8 mouse cellular contexts compared by ENCODE assay signal in genomic region chr11:98933151-98933550, GRCm38 (mm10). TPM values are rescaled to one million over a fixed set of nuclear protein-coding genes. Genes with fewer than 3 reads are reported as not detected.
DNase-seq lines count a peak whose midpoint lies in the region; ATAC-seq and TF ChIP-seq lines count a peak whose summit lies in the region.

No protein-coding gene starts in this region.

- WGBS in heart, embryonic 13.5 days = 37% methylated on average over 9 of the region's 9 CpGs
- 50% methylated on average over 9 of the region's 9 CpGs for WGBS in midbrain, postnatal 0 days
- 29% methylated on average over 9 of the region's 9 CpGs for WGBS in thymus, adult 2 months

- H3K9me3 ChIP-seq in ES-Bruce4 (replicated peaks; ENCODE audit: control insufficient read depth, insufficient read depth, low read length, poor library complexity, severe bottlenecking) = no peaks in the 10 kb centered on the region
- no peaks in the 10 kb centered on the region for H3K9me3 ChIP-seq in heart, embryonic 13.5 days
- no peaks in the 10 kb centered on the region for H3K9me3 ChIP-seq in midbrain, postnatal 0 days (ENCODE audit: low read length)

- TF ChIP-seq CTCF in ES-Bruce4 (IDR thresholded peaks at IDR 0.05; ENCODE audit: low read depth, low read length) = peak; percentile 49
- TF ChIP-seq CTCF in midbrain, postnatal 0 days (IDR thresholded peaks at IDR 0.05) = peak; percentile 53
- 0 out of 2 replicates have a peak, but pooled peaks have one; percentile 52 for TF ChIP-seq CTCF in thymus, adult 2 months (IDR thresholded peaks at IDR 0.05; ENCODE audit: borderline replicate concordance, control insufficient read depth, extremely low read depth, insufficient read depth, low read length, poor library complexity)

- peaks cover 9% of the 10 kb centered on the region for H3K4me1 ChIP-seq in ES-Bruce4 (ENCODE audit: control insufficient read depth, insufficient read depth, low read length)
- H3K4me1 ChIP-seq in heart, embryonic 13.5 days = peaks cover 89% of the 10 kb centered on the region
- H3K4me1 ChIP-seq in midbrain, postnatal 0 days (ENCODE audit: insufficient read depth, low read length) = peaks cover 26% of the 10 kb centered on the region; the same call in 1 of the 2 replicates
- peaks cover 51% of the 10 kb centered on the region for H3K4me1 ChIP-seq in thymus, adult 2 months (replicated peaks; ENCODE audit: control insufficient read depth, insufficient read depth, low read length)

- H3K4me3 ChIP-seq in ES-Bruce4 (ENCODE audit: low read depth, low read length) = no peak overlapping the region
- H3K4me3 ChIP-seq in heart, embryonic 13.5 days = no peak overlapping the region
- H3K4me3 ChIP-seq in midbrain, postnatal 0 days (ENCODE audit: low read depth, low read length) = no peak overlapping the region
- no peak overlapping the region for H3K4me3 ChIP-seq in thymus, adult 2 months (ENCODE audit: control insufficient read depth, insufficient read depth, low read length)

- 0 out of 2 replicates have a peak, but pooled peaks have one; percentile 17 for ATAC-seq in frontal cortex, adult (ENCODE audit: low TSS enrichment)
- ATAC-seq in heart, embryonic 13.5 days (ENCODE audit: extremely low read depth, insufficient number of reproducible peaks, low FRiP score, low TSS enrichment) = no peak
- ATAC-seq in midbrain, postnatal 0 days (ENCODE audit: low FRiP score) = no peak

- H3K27me3 ChIP-seq in ES-Bruce4 (ENCODE audit: control insufficient read depth, insufficient read depth, low read length, poor library complexity, severe bottlenecking) = no peaks in the 10 kb centered on the region
- no peaks in the 10 kb centered on the region; the same call in 1 of the 2 replicates for H3K27me3 ChIP-seq in heart, embryonic 13.5 days (replicated peaks)
- 0 out of 2 replicates have a peak, but pooled peaks cover 3% of the 10 kb centered on the region for H3K27me3 ChIP-seq in midbrain, postnatal 0 days (ENCODE audit: insufficient read depth, low read length)
- no peaks in the 10 kb centered on the region for H3K27me3 ChIP-seq in thymus, adult 2 months (ENCODE audit: control insufficient read depth, insufficient read depth, low read length)

- TF ChIP-seq POLR2A in ES-Bruce4 (IDR thresholded peaks at IDR 0.05; ENCODE audit: insufficient read depth, low read length) = no peak
- no peak for TF ChIP-seq POLR2A in thymus, adult 2 months (IDR thresholded peaks at IDR 0.05; ENCODE audit: control insufficient read depth, extremely low read depth, insufficient read depth, low read length, poor library complexity)

- no peak for TF ChIP-seq EP300 in ES-Bruce4 (IDR thresholded peaks at IDR 0.05; ENCODE audit: insufficient read depth, low read depth, low read length)

- no peak overlapping the region for H3K27ac ChIP-seq in ES-Bruce4 (ENCODE audit: insufficient read depth, low read length)
- H3K27ac ChIP-seq in heart, embryonic 13.5 days (replicated peaks) = peak overlapping the region; percentile 99
- no peak overlapping the region for H3K27ac ChIP-seq in midbrain, postnatal 0 days (ENCODE audit: low read depth, low read length)
- no peak overlapping the region for H3K27ac ChIP-seq in thymus, adult 2 months (ENCODE audit: control insufficient read depth, insufficient read depth, low read length)

- no peaks in the 10 kb centered on the region for H3K36me3 ChIP-seq in ES-Bruce4 (ENCODE audit: control insufficient read depth, insufficient read depth, low read length, poor library complexity, severe bottlenecking)
- peaks cover 17% of the 10 kb centered on the region for H3K36me3 ChIP-seq in heart, embryonic 13.5 days
- H3K36me3 ChIP-seq in midbrain, postnatal 0 days (ENCODE audit: insufficient read depth, low read length) = no peaks in the 10 kb centered on the region
- H3K36me3 ChIP-seq in thymus, adult 2 months (ENCODE audit: control insufficient read depth, insufficient read depth, low read length) = no peaks in the 10 kb centered on the region

- no peak for DNase-seq in frontal cortex, postnatal 25 days (ENCODE audit: low spot score in 2 of 2)
- DNase-seq in cerebellum, postnatal 10 days = peak; percentile 80 to 81
- peak; percentile 82 to 89 for DNase-seq in kidney, postnatal 25 days
- peak; percentile 57 for DNase-seq in midbrain, postnatal 0 days (ENCODE audit: low spot score)
- DNase-seq in thymus, adult 2 months = peak; percentile 70

- peak overlapping the region; percentile 79 for H3K4me2 ChIP-seq in heart, embryonic 13.5 days
- no peak overlapping the region for H3K4me2 ChIP-seq in midbrain, postnatal 0 days (ENCODE audit: low read depth, low read length, poor library complexity, severe bottlenecking)

- H3K9ac ChIP-seq in ES-Bruce4 (ENCODE audit: low read depth, poor library complexity, severe bottlenecking) = peak overlapping the region; percentile 13; the same call in 1 of the 2 replicates
- H3K9ac ChIP-seq in heart, embryonic 13.5 days = peak overlapping the region; percentile 91
- H3K9ac ChIP-seq in midbrain, postnatal 0 days (replicated peaks; ENCODE audit: low read length, poor library complexity, severe bottlenecking) = no peak overlapping the region

RNA-seq across cellular contexts. Expression of gene Rara, which starts 5.5 kb away (rescaled TPM):
- 23.7 and 26.3 TPM in 2 replicates for polyA plus RNA-seq in ES-Bruce4 (2011; ENCODE audit: insufficient read depth, insufficient read length, low read depth, missing spikeins)
- 27.9 and 28.3 TPM in 2 replicates for polyA plus RNA-seq in heart, embryonic 13.5 days (2015; fragmentation: Nextera tagmentation; extraction: Ambion mirVana)
- 14.3 and 20.4 TPM in 2 replicates for total RNA-seq in midbrain, postnatal 0 days (2014; rRNA removed)
- 8.2 and 8.7 TPM in 2 replicates for polyA plus RNA-seq in midbrain, postnatal 0 days (2015; fragmentation: Nextera tagmentation; extraction: Ambion mirVana)
- 63.5 and 74.1 TPM in 2 replicates for polyA plus RNA-seq in thymus, adult 2 months (2012; rRNA removed)

RNA-seq across cellular contexts. Expression of gene Cdc6, which starts 25.6 kb away (rescaled TPM):
- polyA plus RNA-seq in ES-Bruce4 (2011; ENCODE audit: insufficient read depth, insufficient read length, low read depth, missing spikeins) = 54.3 and 55.8 TPM in 2 replicates
- 21.1 and 22.9 TPM in 2 replicates for polyA plus RNA-seq in heart, embryonic 13.5 days (2015; fragmentation: Nextera tagmentation; extraction: Ambion mirVana)
- total RNA-seq in midbrain, postnatal 0 days (2014; rRNA removed) = 0.19 and 0.44 TPM in 2 replicates
- polyA plus RNA-seq in midbrain, postnatal 0 days (2015; fragmentation: Nextera tagmentation; extraction: Ambion mirVana) = 0.52 and 0.65 TPM in 2 replicates
- polyA plus RNA-seq in thymus, adult 2 months (2012; rRNA removed) = 8.4 and 12.2 TPM in 2 replicates

RNA-seq across cellular contexts. Expression of gene Gjd3, which starts 49.7 kb away (rescaled TPM):
- polyA plus RNA-seq in ES-Bruce4 (2011; ENCODE audit: insufficient read depth, insufficient read length, low read depth, missing spikeins) = not detected in 2 replicates
- polyA plus RNA-seq in heart, embryonic 13.5 days (2015; fragmentation: Nextera tagmentation; extraction: Ambion mirVana) = 1.3 and 3.3 TPM in 2 replicates
- total RNA-seq in midbrain, postnatal 0 days (2014; rRNA removed) = 3.0 and 5.1 TPM in 2 replicates
- polyA plus RNA-seq in midbrain, postnatal 0 days (2015; fragmentation: Nextera tagmentation; extraction: Ambion mirVana) = 4.5 and 5.1 TPM in 2 replicates
- polyA plus RNA-seq in thymus, adult 2 months (2012; rRNA removed) = 1.3 and 1.9 TPM in 2 replicates

Comparison
In these comparisons a context has a peak if more than half of its experiments do, and no peak if none do; other contexts are left out.
1. DNase-seq: peak in cerebellum, postnatal 10 days (2 of 2), kidney, postnatal 25 days (2 of 2), midbrain, postnatal 0 days (single experiment) and thymus, adult 2 months (single experiment); none in frontal cortex, postnatal 25 days (0 of 2).
2. Peak in every context shown above with its lines, with median percentiles within 50 percentile points of each other: CTCF ChIP-seq.